Mouse (Mus musculus) heart, embryonic 12.5 days (tissue): ENCODE results near the gene Tmem232. TPM values are rescaled to one million over a fixed set of nuclear protein-coding genes. Genes with fewer than 3 reads are reported as not detected.
"Not testable (repeated sequence)": the region's sequence is repeated elsewhere in the genome, so short reads cannot be mapped to it uniquely, and the experiment has no call there.

Experiments
- ATAC-seq: fragments of 200-750 bp; cut with Nextera tagmentation; 2 replicates; pipeline ENCODE4 v1.8.0; 2017; ENCODE audit warnings: moderate TSS enrichment, moderate library complexity; ENCODE audit not compliant: insufficient number of reproducible peaks, low FRiP score
- H3K27ac ChIP-seq: fragments of 300-500 bp; sonication (generic); 2 replicates; pipeline ENCODE4 v1.5.1; 2016; ENCODE audit warnings: mild to moderate bottlenecking, moderate library complexity; ENCODE audit not compliant: poor library complexity, severe bottlenecking
- H3K27me3 ChIP-seq: fragments of 300-500 bp; sonication (generic); replicated peaks from 2 replicates; pipeline ENCODE4 v1.6.1; 2016; ENCODE audit warnings: mild to moderate bottlenecking, moderate library complexity
- H3K36me3 ChIP-seq: fragments of 300-500 bp; sonication (generic); 2 replicates; pipeline ENCODE4 v1.6.1; 2016; ENCODE audit warnings: mild to moderate bottlenecking, moderate library complexity
- H3K4me1 ChIP-seq: fragments of 300-500 bp; sonication (generic); replicated peaks from 2 replicates; pipeline ENCODE4 v1.6.1; 2016; ENCODE audit warnings: mild to moderate bottlenecking
- H3K4me2 ChIP-seq: fragments of 300-500 bp; sonication (generic); 2 replicates; pipeline ENCODE4 v1.6.1; 2016; ENCODE audit warnings: mild to moderate bottlenecking, moderate library complexity
- H3K4me3 ChIP-seq: fragments of 300-500 bp; sonication (generic); 2 replicates; pipeline ENCODE4 v1.5.1; 2016; ENCODE audit warnings: mild to moderate bottlenecking
- H3K9ac ChIP-seq: fragments of 300-500 bp; sonication (generic); 2 replicates; pipeline ENCODE4 v1.6.1; 2016; ENCODE audit warnings: mild to moderate bottlenecking, moderate library complexity
- H3K9me3 ChIP-seq: fragments of 300-500 bp; sonication (generic); replicated peaks from 2 replicates; pipeline ENCODE4 v1.6.1; 2016; ENCODE audit warnings: mild to moderate bottlenecking, moderate library complexity
- WGBS: fragments of 180-500 bp; shearing (Covaris S2); methylation state at CpG from one replicate; pipeline ENCODE4 v1.1.7; 2016; 5-methylcytosine and 5-hydroxymethylcytosine counted together
- microRNA-seq: library from miRNA; unstranded; fragments of <30 nt; microRNA quantifications from one replicate; pipeline ENCODE4, GENCODE M21; 2017
- polyA plus RNA-seq: library from polyadenylated mRNA; unstranded; fragments of >200 nt; fragmentation: Nextera tagmentation; extraction: Ambion mirVana; gene quantifications from 2 replicates; pipeline ENCODE4 v1.2.1, GENCODE M21; 2016

Gene Tmem232
- polyA plus RNA-seq, 1 experiment from 2014 or later: 0.17 TPM

DNA sequence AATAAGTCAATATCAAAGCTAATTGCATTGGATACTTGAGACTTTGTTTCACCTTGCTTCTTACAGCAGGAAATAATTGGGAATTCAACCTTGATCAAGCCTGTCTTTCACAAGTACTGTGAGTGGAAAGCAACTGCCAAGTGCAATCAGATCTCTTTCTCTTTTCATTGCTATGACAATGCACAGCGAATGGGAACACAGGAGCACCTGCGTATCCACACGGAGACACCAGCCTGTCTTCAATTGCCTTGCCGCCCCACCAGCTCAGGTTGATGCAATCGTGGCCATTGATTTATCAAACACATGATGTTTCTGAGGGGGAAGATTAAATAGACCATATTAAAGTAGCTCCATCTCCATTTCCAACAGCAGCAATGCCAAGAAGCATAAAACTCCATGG is 296.9 kb downstream of the Tmem232 start:
- no peaks in the 10 kb centered on the region; the same call in 1 of the 2 replicates for H3K9me3 ChIP-seq
- H3K4me1 ChIP-seq: no peaks in the 10 kb centered on the region
- H3K4me3 ChIP-seq: no peak overlapping the region
- H3K27ac ChIP-seq: no peak overlapping the region
- no peaks in the 10 kb centered on the region for H3K36me3 ChIP-seq
- no peaks in the 10 kb centered on the region for H3K27me3 ChIP-seq
- H3K4me2 ChIP-seq: no peak overlapping the region
- WGBS: 87% methylated on average over 5 of the region's 5 CpGs
- H3K9ac ChIP-seq: no peak overlapping the region
- ATAC-seq: no peak

DNA sequence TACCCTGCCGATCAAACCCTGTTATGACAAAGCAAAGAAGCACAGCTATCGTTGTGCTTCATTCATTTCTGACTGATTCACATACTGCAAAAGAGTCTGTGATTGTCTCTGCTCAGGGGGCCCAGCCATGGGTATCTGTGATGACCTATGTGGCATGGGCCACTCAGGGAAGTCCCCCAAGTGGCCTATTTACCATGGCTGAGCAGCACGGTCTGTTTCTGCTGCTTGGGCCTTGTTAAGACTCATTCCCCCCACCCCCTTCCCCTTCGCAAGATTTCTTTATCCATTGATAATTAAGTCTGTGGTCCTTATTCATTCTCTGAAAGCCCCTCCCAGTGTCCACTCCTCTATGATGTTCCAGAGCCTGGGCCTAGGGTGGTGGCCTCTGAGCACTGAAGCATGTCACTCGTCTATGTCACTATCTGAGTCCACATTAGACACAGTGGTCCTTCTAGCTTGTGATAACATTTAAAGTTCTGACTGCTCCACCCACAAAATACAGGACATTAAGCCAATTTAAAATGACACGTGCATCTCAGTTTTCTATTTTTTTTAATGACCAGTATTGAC is 315.1 kb downstream of the Tmem232 start:
- WGBS: 64% methylated on average over 6 of the region's 6 CpGs
- ATAC-seq: no peak
- Histone ChIP-seq H3K4me2 (no peak overlapping the region), H3K36me3 (no peaks in the 10 kb centered on the region), H3K27me3 (no peaks in the 10 kb centered on the region), H3K9ac (no peak overlapping the region), H3K4me1 (peaks cover 4% of the 10 kb centered on the region; the same call in 1 of the 2 replicates), H3K9me3 (no peaks in the 10 kb centered on the region), H3K4me3 (no peak overlapping the region), H3K27ac (no peak overlapping the region)

DNA sequence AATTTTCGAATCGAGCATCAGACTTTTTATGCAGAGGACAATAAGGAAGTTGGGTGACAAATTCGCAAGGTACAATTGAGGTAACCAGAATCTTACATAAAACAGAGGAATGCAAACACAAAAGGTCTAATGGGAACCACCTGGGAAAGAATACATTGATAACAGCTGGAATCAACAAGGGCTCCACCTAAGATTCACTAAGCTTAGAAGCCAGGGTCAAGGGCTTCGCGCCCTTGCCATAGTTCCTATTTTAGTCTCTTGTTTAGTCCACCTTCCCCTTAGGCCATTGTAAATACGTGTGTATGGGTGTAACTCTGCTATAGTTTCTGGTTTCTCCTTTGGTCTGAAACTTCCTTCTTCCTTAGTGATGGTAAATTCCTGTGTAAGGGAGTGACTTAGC is 318.9 kb downstream of the Tmem232 start:
- not testable (repeated sequence) for H3K9ac ChIP-seq, H3K36me3 ChIP-seq, ATAC-seq, H3K27ac ChIP-seq, H3K4me3 ChIP-seq, H3K9me3 ChIP-seq, H3K4me2 ChIP-seq, H3K27me3 ChIP-seq, H3K4me1 ChIP-seq
- WGBS: 85% methylated on average over 6 of the region's 6 CpGs

Small RNAs within 50 kb of the gene (microRNA-seq; reads per million reads assigned to microRNA genes)
- gene Gm25731: not detected

Other genes starting within 250 kb of the Tmem232 start
- gene Vapa, start 72.8 kb upstream of the Tmem232 start, polyA plus RNA-seq: 186 and 190 TPM in 2 replicates
- gene Txndc2, start 101.4 kb upstream of the Tmem232 start, polyA plus RNA-seq: 0.10 TPM in 1 of 2 replicates, not detected in the other
- gene Rab31, start 232.0 kb upstream of the Tmem232 start, polyA plus RNA-seq: 31.2 and 33.4 TPM in 2 replicates
- 33.5 and 37.5 TPM in 2 replicates for gene Ppp4r1, start 241.8 kb upstream of the Tmem232 start, polyA plus RNA-seq